Mouse (Mus musculus) cerebellum, adult (tissue): ENCODE data around the gene Wnt1.

Source experiments
- ATAC-seq: cut with Nextera tagmentation; 2 replicates; pipeline ENCODE4 v1.9.2; 2017; ENCODE audit warnings: mild to moderate bottlenecking, moderate library complexity, mixed read lengths; ENCODE audit not compliant: insufficient number of reproducible peaks, low FRiP score, low TSS enrichment

The Wnt1 gene

GRCm38 (mm10) chr15:98832161-98833058 is 42.8 kb downstream of the Wnt1 start:
- ATAC-seq: no peak

- no peak for ATAC-seq
Measured at GRCm38 (mm10) chr15:98833281-98833680, 43.6 kb downstream of the Wnt1 start.

- ATAC-seq: no peak
Measured at GRCm38 (mm10) chr15:98834059-98834458, 44.4 kb downstream of the Wnt1 start.

- ATAC-seq: no peak
Measured at GRCm38 (mm10) chr15:98835291-98835690, 45.6 kb downstream of the Wnt1 start.

GRCm38 (mm10) chr15:98837006-98837742 is 47.5 kb downstream of the Wnt1 start:
- no peak for ATAC-seq

GRCm38 (mm10) chr15:98837743-98838103 is 48.1 kb downstream of the Wnt1 start:
- no peak for ATAC-seq

GRCm38 (mm10) chr15:98839161-98839560 is 49.5 kb downstream of the Wnt1 start:
- no peak for ATAC-seq

GRCm38 (mm10) chr15:98839671-98840585 is 50.3 kb downstream of the Wnt1 start:
- ATAC-seq: no peak
